Mouse (Mus musculus): ENCODE results near the gene Abcc5.

- no peak for TF ChIP-seq CTCF (conservative IDR thresholded peaks at IDR 0.05; ENCODE audit: low read length)
- no peak for TF ChIP-seq POU5F1 (IDR thresholded peaks at IDR 0.05; ENCODE audit: borderline replicate concordance, low read length)
Observed at GRCm38 (mm10) chr16:20391753-20392152, 34.4 kb downstream of the Abcc5 start.

Data from E14TG2a.4 (cell line).